Mouse (Mus musculus): ENCODE data around the gene 1300017J02Rik. TPM values are rescaled to one million over a fixed set of nuclear protein-coding genes. Genes with fewer than 3 reads are reported as not detected.

1300017J02Rik gene
- polyA plus RNA-seq, 1 experiment from 2014 or later, result 29.7 TPM

DNA sequence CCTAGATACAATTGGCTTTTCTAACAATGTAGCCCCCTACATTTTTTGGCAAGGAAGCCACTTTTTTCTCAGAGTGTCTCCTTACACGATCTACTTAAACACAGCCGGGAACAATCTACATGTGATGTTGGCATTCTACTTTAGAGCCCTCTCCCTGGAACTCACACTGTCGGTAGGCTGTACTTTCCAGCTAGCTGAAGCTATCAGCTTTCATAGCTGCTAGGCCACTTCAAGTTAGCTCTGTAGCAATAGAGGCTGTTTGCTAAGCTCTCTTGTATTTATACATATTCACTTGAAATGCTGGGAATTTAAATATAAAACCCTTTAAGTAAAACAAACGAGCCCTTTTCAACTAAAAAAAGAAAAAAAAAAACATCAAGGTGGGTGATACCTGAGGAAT, 2.6 kb downstream of the 1300017J02Rik start:
- Histone ChIP-seq H3K4me1 (peaks cover 34% of the 10 kb centered on the region), H3K27me3 (replicated peaks) (no peaks in the 10 kb centered on the region), H3K36me3 (peaks cover 6% of the 10 kb centered on the region), H3K9me3 (replicated peaks) (no peaks in the 10 kb centered on the region), H3K27ac (no peak overlapping the region), H3K4me2 (no peak overlapping the region), H3K4me3 (no peak overlapping the region), H3K9ac (no peak overlapping the region)
- ATAC-seq, result no peak
- 72% methylated on average over 4 of the region's 4 CpGs for WGBS (ENCODE audit: insufficient replicate concordance)

DNA sequence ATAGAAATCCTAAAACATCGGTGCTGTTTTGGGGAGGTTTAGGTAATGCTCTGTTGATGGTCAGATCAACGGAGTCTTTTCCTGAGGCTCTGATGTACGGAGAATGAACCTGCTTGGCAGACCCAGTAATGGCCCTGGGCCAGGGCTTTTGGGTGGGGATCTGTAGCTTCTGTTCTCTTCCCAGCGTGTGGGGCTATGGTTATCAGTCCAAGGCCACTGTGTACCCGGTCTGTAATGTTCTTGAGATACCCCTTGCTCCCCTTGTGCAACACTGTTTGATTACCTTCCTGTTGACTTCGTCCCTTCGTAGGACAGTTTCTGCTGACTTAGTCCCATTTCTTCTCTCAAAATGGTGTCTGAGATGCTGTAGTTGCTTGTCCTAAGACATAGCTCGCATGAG, 3.8 kb downstream of the 1300017J02Rik start:
- Histone ChIP-seq H3K27ac (no peak overlapping the region), H3K4me2 (no peak overlapping the region), H3K27me3 (replicated peaks) (no peaks in the 10 kb centered on the region), H3K4me1 (peaks cover 23% of the 10 kb centered on the region), H3K9me3 (replicated peaks) (no peaks in the 10 kb centered on the region), H3K36me3 (no peaks in the 10 kb centered on the region), H3K9ac (no peak overlapping the region), H3K4me3 (no peak overlapping the region)
- no peak for ATAC-seq
- WGBS (ENCODE audit: insufficient replicate concordance), result 70% methylated on average over 8 of the region's 8 CpGs

DNA sequence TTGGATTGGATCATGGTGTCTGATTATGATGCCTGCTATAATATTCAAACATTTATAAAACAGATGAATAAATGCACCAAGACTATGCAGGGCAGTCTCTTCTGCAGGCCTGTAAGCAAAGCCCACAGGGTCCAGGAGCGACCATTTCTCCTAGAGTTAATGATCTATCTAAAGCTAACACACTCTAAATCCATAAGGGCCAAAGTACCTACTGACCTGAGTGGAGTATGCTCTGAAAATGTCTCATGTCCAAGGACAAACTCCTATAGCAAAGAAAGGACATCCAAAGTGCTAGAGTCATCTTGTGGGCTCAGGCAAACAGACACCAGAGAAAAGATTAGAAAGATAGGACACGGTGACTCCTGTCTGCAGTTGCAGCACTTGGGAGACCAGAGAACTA, 10.4 kb downstream of the 1300017J02Rik start:
- 58% methylated on average over 2 of the region's 2 CpGs for WGBS (ENCODE audit: insufficient replicate concordance)
- Histone ChIP-seq H3K4me2 (no peak overlapping the region), H3K27ac (peak overlapping the region; percentile 54; the same call in 1 of the 2 replicates), H3K4me3 (no peak overlapping the region), H3K36me3 (no peaks in the 10 kb centered on the region), H3K9ac (no peak overlapping the region), H3K9me3 (replicated peaks) (no peaks in the 10 kb centered on the region), H3K27me3 (replicated peaks) (no peaks in the 10 kb centered on the region), H3K4me1 (peaks cover 11% of the 10 kb centered on the region)
- peak; percentile 75 for ATAC-seq

DNA sequence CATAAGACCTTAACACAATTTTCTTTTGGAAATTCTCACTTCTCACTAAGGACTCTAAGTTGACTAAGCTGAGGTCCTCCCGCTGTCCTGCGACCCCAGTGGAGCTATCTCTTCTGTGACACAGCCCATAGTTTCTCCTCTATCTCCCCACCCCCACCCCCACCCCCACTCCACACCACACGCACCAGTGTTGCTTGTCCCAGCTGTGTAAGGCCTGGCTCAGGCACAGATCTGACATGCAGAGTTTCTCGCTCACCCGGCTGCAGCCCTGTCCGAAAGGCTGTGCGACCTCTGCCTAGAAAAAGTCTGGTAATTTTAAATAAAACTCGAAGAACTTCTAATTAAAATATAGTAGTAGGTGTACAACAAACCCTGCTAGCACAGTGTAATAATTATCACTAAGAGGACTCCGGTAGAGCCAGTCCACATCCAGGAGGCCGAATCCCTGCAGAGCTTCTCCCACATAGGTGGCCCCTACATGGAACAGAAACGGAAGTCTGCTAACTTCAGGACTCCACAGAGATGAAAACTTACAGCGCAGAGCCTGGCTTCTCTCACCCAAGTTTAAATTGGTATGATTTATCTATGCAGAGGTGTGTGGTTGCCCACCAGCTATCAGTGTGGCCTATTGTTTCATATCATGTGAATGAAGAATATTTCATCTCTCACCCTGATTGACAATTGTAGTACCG, 16.2 kb downstream of the 1300017J02Rik start:
- peak overlapping the region; percentile 72 for H3K4me3 ChIP-seq

DNA sequence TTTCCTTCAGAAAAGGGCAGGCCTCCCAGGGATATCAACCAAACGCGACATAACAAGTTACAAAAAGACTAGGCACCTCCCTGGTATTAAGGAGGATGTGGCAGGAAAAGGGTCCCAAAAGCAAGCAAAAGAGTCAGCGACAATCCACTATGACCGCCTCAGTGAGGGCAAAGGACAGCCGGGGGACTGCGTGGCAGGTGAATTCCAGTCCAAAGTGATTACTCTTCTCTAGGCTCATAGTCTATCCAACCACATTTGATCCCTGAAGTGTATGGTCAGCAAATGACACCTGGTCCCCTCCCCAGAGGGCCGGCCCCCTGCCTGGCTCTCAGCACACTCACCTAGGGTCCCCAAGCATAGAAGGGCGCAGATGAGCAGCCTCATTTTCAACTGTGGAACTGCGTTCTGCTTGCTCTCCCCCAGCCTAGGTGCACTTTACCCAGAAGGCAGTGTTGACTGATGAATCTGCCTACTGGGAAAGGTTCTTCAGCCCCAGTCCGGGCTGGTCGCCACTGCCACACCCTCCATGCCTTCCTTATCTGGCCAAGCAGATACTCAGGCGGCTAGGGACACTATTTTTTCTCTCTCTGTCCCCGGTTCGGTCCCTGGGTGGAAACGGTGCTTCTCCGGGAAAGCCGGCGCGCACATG, 16.9 kb downstream of the 1300017J02Rik start:
- Histone ChIP-seq H3K27ac (peak overlapping the region; percentile 100), H3K4me3 (peak overlapping the region; percentile 72)
- WGBS (ENCODE audit: insufficient replicate concordance), result 28% methylated on average over 19 of the region's 19 CpGs

More for the DNA sequence above, 16.2 kb downstream of the 1300017J02Rik start:
- Histone ChIP-seq H3K27me3 (replicated peaks) (no peaks in the 10 kb centered on the region), H3K9ac (peak overlapping the region; percentile 90), H3K27ac (peak overlapping the region; percentile 100), H3K9me3 (replicated peaks) (no peaks in the 10 kb centered on the region), H3K36me3 (no peaks in the 10 kb centered on the region), H3K4me2 (peak overlapping the region; percentile 74), H3K4me1 (peaks cover 61% of the 10 kb centered on the region)
- 40% methylated on average over 13 of the region's 13 CpGs for WGBS (ENCODE audit: insufficient replicate concordance)
- ATAC-seq, result peak; percentile 86

DNA sequence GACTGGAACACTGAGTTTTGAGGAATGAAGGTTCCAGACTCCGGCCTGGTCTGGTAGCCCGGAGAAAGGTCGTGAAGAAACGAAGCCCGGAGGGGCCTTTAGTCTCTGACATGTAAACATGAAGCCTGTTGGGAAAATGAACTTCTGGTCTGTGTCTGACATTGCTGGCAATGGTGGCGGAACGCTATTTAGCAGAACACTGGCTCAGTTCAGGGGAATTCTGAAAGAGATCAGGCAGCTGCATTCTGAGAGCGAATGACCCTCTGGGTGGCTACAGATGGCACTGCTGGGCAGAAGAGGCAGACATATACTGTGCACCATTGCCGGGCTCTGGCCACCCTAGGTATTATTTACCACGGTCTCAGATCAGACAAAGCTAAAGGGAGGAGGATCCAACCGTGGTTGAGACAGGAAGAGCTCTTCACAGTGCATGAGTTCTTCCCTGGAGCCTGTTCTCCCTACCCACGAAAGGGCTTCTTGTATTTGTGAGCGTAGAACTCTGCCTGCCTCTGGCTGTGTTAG, 17.9 kb downstream of the 1300017J02Rik start:
- H3K9me3 ChIP-seq (replicated peaks), result no peaks in the 10 kb centered on the region
- peak overlapping the region; percentile 74 for H3K4me2 ChIP-seq
- ATAC-seq, result 0 out of 2 replicates have a peak, but pooled peaks have one; percentile 8

More for the DNA sequence above, 16.9 kb downstream of the 1300017J02Rik start:
- Histone ChIP-seq H3K9ac (peak overlapping the region; percentile 90), H3K4me2 (peak overlapping the region; percentile 74), H3K9me3 (replicated peaks) (no peaks in the 10 kb centered on the region), H3K4me1 (peaks cover 61% of the 10 kb centered on the region), H3K27me3 (replicated peaks) (no peaks in the 10 kb centered on the region), H3K36me3 (peaks cover under 1% of the 10 kb centered on the region; the same call in 1 of the 2 replicates)
- ATAC-seq, result peak; percentile 97

DNA sequence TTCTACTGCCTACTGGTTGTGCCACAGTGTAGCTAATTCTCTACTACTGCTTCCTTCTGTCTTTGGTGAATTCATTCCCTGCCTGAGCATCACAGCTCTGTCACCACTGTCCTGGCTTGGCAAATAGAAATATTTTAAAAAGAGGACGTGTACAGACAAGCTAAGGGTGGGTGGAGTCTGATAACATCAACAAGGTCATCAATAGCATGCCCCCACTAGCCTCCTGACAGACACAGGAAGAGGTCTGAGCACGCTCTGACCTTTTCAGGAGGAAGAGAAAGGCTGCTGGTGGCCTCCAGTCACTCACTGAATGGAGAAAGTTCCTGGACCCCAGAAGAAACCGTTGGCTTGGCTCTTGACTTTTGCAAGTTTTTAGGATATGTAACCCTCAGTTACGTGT, 18.5 kb downstream of the 1300017J02Rik start:
- WGBS (ENCODE audit: insufficient replicate concordance), result 32% methylated on average over 4 of the region's 4 CpGs
- Histone ChIP-seq H3K9ac (peak overlapping the region; percentile 90), H3K9me3 (replicated peaks) (no peaks in the 10 kb centered on the region), H3K36me3 (peaks cover 16% of the 10 kb centered on the region), H3K27ac (peak overlapping the region; percentile 100), H3K4me3 (peak overlapping the region; percentile 72), H3K4me2 (peak overlapping the region; percentile 74), H3K4me1 (peaks cover 71% of the 10 kb centered on the region), H3K27me3 (replicated peaks) (no peaks in the 10 kb centered on the region)
- no peak for ATAC-seq

More for the DNA sequence above, 17.9 kb downstream of the 1300017J02Rik start:
- peak overlapping the region; percentile 90 for H3K9ac ChIP-seq
- 61% methylated on average over 13 of the region's 13 CpGs for WGBS (ENCODE audit: insufficient replicate concordance)
- peak overlapping the region; percentile 72 for H3K4me3 ChIP-seq
- no peaks in the 10 kb centered on the region for H3K27me3 ChIP-seq (replicated peaks)
- H3K36me3 ChIP-seq, result peaks cover 11% of the 10 kb centered on the region
- H3K27ac ChIP-seq, result peak overlapping the region; percentile 100
- peaks cover 71% of the 10 kb centered on the region for H3K4me1 ChIP-seq

DNA sequence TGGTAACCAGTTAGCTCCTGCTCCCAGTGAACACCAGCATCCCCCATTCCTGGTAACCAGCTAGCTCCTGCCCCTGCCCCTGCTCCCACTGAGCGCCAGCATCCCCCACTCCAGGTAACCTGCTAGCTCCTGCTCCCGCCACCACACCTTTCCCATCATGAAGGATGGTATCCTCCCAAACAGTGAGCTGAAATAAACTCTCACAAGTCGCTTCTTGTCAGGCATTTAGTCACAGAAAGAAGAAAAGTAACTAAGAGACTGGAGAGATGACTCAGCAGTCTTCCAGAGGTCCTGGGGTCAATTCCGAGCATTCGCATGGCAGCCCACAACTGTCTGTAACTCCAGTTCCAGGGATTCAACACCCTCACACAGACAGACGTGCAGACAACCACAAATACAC, 28.0 kb downstream of the 1300017J02Rik start:
- Histone ChIP-seq H3K4me3 (no peak overlapping the region), H3K27ac (peak overlapping the region; percentile 73; the same call in 1 of the 2 replicates), H3K4me1 (peaks cover 34% of the 10 kb centered on the region), H3K9me3 (replicated peaks) (no peaks in the 10 kb centered on the region), H3K4me2 (no peak overlapping the region), H3K27me3 (replicated peaks) (no peaks in the 10 kb centered on the region), H3K36me3 (peaks cover 86% of the 10 kb centered on the region), H3K9ac (no peak overlapping the region)
- no peak for ATAC-seq
- 80% methylated on average over 6 of the region's 6 CpGs for WGBS (ENCODE audit: insufficient replicate concordance)

DNA sequence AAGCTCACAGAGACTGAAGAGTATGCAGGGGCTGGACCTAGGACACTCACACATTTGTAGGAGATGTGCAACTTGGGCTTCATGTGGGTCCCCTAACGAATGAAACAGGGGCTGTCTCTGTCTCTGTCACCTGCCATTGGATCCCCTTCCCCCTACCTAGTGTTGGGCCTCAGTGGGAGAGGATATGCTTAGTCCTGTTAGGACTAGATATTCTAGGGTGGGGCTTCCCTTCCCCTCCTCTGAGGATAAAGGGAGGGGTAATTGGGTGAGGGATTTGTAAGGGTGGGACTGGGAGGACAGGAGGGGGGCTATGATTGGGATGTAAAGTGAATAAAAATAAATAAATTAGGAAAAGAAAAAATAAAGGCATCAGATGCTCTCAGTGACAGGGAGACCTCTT, 29.2 kb downstream of the 1300017J02Rik start:
- Histone ChIP-seq H3K36me3 (peaks cover 80% of the 10 kb centered on the region), H3K27ac (peak overlapping the region; percentile 73), H3K4me1 (peaks cover 34% of the 10 kb centered on the region), H3K4me2 (peak overlapping the region; percentile 23), H3K27me3 (replicated peaks) (no peaks in the 10 kb centered on the region), H3K4me3 (no peak overlapping the region), H3K9me3 (replicated peaks) (no peaks in the 10 kb centered on the region), H3K9ac (peak overlapping the region; percentile 32)
- WGBS (ENCODE audit: insufficient replicate concordance), result 31% methylated on average over 1 of the region's 1 CpGs
- peak; percentile 80 for ATAC-seq

DNA sequence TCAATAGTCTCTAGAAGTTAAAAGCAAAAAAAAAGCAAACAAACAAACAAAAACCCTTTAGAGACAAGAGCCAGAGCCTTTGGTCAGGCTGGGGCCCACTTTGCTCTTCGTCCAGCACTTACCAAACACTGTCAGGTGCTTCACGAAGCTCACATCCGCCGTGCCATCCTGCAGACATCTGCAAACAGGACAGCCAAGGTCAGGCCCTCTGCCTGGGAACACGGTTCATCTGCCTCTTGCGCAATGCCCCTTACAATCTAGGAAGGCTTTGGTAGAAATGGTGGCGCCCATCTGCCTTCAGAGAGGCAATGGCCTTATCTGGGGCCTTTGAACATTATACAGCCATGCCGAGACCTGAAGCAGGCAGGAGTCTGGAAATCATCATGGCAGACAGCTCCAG, 30.1 kb downstream of the 1300017J02Rik start:
- H3K4me2 ChIP-seq, result no peak overlapping the region
- H3K4me3 ChIP-seq, result no peak overlapping the region
- no peaks in the 10 kb centered on the region for H3K9me3 ChIP-seq (replicated peaks)
- no peaks in the 10 kb centered on the region for H3K27me3 ChIP-seq (replicated peaks)
- H3K36me3 ChIP-seq, result peaks cover 73% of the 10 kb centered on the region
- H3K4me1 ChIP-seq, result peaks cover 37% of the 10 kb centered on the region
- no peak for ATAC-seq
- H3K9ac ChIP-seq, result no peak overlapping the region
- 0 out of 2 replicates have a peak overlapping the region, but pooled peaks have one; percentile 53 for H3K27ac ChIP-seq
- WGBS (ENCODE audit: insufficient replicate concordance), result 66% methylated on average over 8 of the region's 8 CpGs

DNA sequence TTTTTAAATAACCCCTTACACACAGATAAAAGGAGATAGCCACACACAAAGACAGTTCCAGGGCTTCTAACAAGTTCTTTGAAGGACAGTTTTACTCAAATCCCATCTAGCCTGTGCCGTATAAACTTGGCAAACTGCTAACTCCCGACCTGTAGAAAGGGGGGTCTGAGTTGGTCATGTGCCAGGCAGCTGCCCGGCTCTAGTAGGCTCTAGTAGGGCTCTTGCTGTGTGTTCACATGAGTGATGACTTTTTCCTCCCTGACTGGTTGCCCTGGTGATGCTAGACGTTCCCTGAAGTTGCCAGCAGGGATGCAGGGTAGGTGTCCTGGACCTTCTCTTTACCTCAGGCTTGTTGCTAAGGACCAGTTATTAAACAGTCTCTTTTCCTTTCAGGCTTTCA, 33.8 kb downstream of the 1300017J02Rik start:
- H3K9ac ChIP-seq, result no peak overlapping the region
- no peak overlapping the region for H3K4me3 ChIP-seq
- WGBS (ENCODE audit: insufficient replicate concordance), result 57% methylated on average over 4 of the region's 4 CpGs
- no peak for ATAC-seq
- peaks cover 75% of the 10 kb centered on the region for H3K36me3 ChIP-seq
- H3K27ac ChIP-seq, result no peak overlapping the region
- no peaks in the 10 kb centered on the region for H3K27me3 ChIP-seq (replicated peaks)
- no peak overlapping the region for H3K4me2 ChIP-seq
- H3K9me3 ChIP-seq (replicated peaks), result 0 out of 2 replicates have a peak, but pooled peaks cover under 1% of the 10 kb centered on the region
- peaks cover 27% of the 10 kb centered on the region for H3K4me1 ChIP-seq

DNA sequence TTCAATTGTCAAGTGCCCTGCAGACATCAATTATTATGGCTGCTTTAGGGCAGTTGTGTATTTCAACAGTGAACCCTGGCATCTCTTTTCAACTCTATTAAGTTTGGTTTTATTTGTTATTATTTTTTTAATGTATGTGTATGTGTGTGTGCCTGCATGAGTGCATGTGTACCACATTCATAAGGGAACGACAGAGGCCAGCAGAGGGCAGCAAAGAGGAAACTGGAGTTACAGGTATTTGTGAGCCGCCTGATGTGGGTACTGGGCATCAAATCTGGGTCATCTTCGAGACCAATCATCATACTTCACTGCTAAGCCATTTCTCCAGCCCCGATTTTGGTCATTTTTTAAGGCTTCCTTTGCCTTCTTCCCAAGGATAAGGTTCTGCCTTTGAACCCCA, 39.1 kb downstream of the 1300017J02Rik start:
- H3K27ac ChIP-seq, result no peak overlapping the region
- H3K9ac ChIP-seq, result no peak overlapping the region
- H3K9me3 ChIP-seq (replicated peaks), result 0 out of 2 replicates have a peak, but pooled peaks cover 5% of the 10 kb centered on the region
- H3K4me2 ChIP-seq, result no peak overlapping the region
- H3K4me3 ChIP-seq, result no peak overlapping the region
- no peak for ATAC-seq
- 82% methylated on average over 4 of the region's 4 CpGs for WGBS (ENCODE audit: insufficient replicate concordance)
- no peaks in the 10 kb centered on the region for H3K27me3 ChIP-seq (replicated peaks)
- H3K36me3 ChIP-seq, result peaks cover 88% of the 10 kb centered on the region
- 0 out of 2 replicates have a peak, but pooled peaks cover 3% of the 10 kb centered on the region for H3K4me1 ChIP-seq
